33 mouse cellular contexts compared by ENCODE assay signal in the genomic region with DNA sequence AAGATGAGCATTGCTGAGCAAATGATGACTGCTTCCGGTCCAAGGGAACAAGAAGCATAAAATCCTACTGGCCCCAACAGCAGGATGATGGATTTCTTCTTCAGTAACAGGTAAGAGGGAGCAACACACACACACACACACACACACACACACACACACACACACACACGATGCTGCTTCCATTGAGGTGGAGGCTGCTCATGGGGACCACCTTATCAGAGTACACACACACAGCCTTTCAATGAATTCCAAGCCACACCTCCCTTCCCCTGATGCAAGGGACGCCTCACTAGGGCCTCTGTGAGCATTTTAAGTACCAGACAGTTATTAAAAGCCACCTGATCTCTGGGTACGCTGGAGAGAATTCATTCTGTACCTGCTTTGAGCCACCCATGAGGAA. TPM values are rescaled to one million over a fixed set of nuclear protein-coding genes. Genes with fewer than 3 reads are reported as not detected.
DNase-seq lines count a peak whose midpoint lies in the region; ATAC-seq and TF ChIP-seq lines count a peak whose summit lies in the region.
"Had no signal": no experiment of that assay in that cellular context is flagged by ENCODE, and none has a peak within 500 bp of the region (broad histone marks: within the 10 kb centered on the region; RNA-seq: fewer than 3 reads in every experiment).

No protein-coding gene starts in this region.

- WGBS in heart, embryonic 14.5 days: 49% methylated on average over 4 of the region's 4 CpGs
- 30% methylated on average over 4 of the region's 4 CpGs for WGBS in liver, embryonic 14.5 days (ENCODE audit: insufficient replicate concordance)

- ATAC-seq in heart, embryonic 14.5 days (ENCODE audit: insufficient number of reproducible peaks, insufficient read depth, low FRiP score, low read depth): no peak
- ATAC-seq in liver, embryonic 14.5 days (ENCODE audit: insufficient read depth): peak; percentile 82
- ATAC-seq: CD4-positive, CD25-positive, alpha-beta regulatory T cell, adult 4 months; intestine, embryonic 16.5 days; lung, postnatal 0 days; midbrain, embryonic 13.5 days had no signal

- no peak overlapping the region for H3K4me2 ChIP-seq in heart, embryonic 14.5 days (ENCODE audit: low read length)
- peak overlapping the region; percentile 31; the same call in 1 of the 2 replicates for H3K4me2 ChIP-seq in liver, embryonic 14.5 days (ENCODE audit: low read depth)
- H3K4me2 ChIP-seq: embryonic facial prominence, embryonic 12.5 days; heart, embryonic 11.5 days; hindbrain, embryonic 12.5 days; limb, embryonic 12.5 days; midbrain, embryonic 13.5 days; neural tube, embryonic 15.5 days had no signal

- no peak overlapping the region for H3K9ac ChIP-seq in heart, embryonic 14.5 days (ENCODE audit: low read length)
- peak overlapping the region; percentile 45 for H3K9ac ChIP-seq in liver, embryonic 14.5 days (replicated peaks)
- H3K9ac ChIP-seq: embryonic facial prominence, embryonic 12.5 days; hindbrain, embryonic 12.5 days; limb, embryonic 12.5 days; midbrain, embryonic 13.5 days; neural tube, embryonic 15.5 days had no signal

- DNase-seq in heart, postnatal 25 days (ENCODE audit: low spot score): no peak
- DNase-seq in c-Kit-positive CD71-positive TER-119-positive erythroid progenitor cells, embryonic 14.5 days (ENCODE audit: low spot score): peak; percentile 34
- DNase-seq in liver, embryonic 14.5 days (ENCODE audit: low read depth in 3 of 3, low spot score in 3 of 3): peak; percentile 18 to 40 (median 26)
- no peak for DNase-seq in left cerebral cortex, postnatal 25 days (ENCODE audit: low spot score in 2 of 2)
- no peak for DNase-seq in adrenal gland, adult 2 months
- DNase-seq in right cerebral cortex, postnatal 14 days: no peak
- DNase-seq: adrenal gland, postnatal 25 days; cerebellum, adult 8-10 months; cerebellum, postnatal 36 days; gastrocnemius, postnatal 10 days; heart, postnatal 36 days; kidney, adult 8-10 months; kidney, postnatal 10 days; layer of hippocampus, adult 9-11 months; lung, adult 18-20 months; lung, postnatal 4 days; retina, postnatal 1 day; right cerebral cortex, postnatal 25 days; spleen, adult 18-20 months; thymus, adult 2 months; thymus, postnatal 36 days had no signal

- H3K27ac ChIP-seq in heart, embryonic 14.5 days (replicated peaks in 1 of 2; ENCODE audit: control insufficient read depth in 1 of 2, insufficient read depth in 1 of 2, low read depth in 2 of 2, low read length in 2 of 2): peak overlapping the region; percentile 14 to 43; a peak in 1 of 4 replicates
- H3K27ac ChIP-seq in brown adipose tissue, adult 24 weeks (replicated peaks; ENCODE audit: low read depth, low read length): peak overlapping the region; percentile 53
- peak overlapping the region; percentile 39 for H3K27ac ChIP-seq in liver, embryonic 14.5 days
- H3K27ac ChIP-seq: embryonic facial prominence, embryonic 12.5 days; hindbrain, embryonic 12.5 days; limb, embryonic 12.5 days; midbrain, embryonic 13.5 days; neural tube, embryonic 15.5 days had no signal

- H3K4me1 ChIP-seq in heart, embryonic 14.5 days (ENCODE audit: control insufficient read depth in 2 of 2, insufficient read depth in 2 of 2, low read length in 2 of 2): peaks cover 57 to 66% of the 10 kb centered on the region in 2 experiments
- H3K4me1 ChIP-seq in brown adipose tissue, adult 24 weeks (ENCODE audit: control insufficient read depth, insufficient read depth, insufficient read length, low read length): peaks cover 31% of the 10 kb centered on the region
- H3K4me1 ChIP-seq in liver, embryonic 14.5 days (replicated peaks; ENCODE audit: control insufficient read depth in 2 of 2, insufficient read depth in 2 of 2, low read length in 1 of 2): peaks cover 9% of the 10 kb centered on the region in 2 experiments
- H3K4me1 ChIP-seq: megakaryocyte, embryonic 14.5 days had no signal

- no peaks in the 10 kb centered on the region for H3K9me3 ChIP-seq in heart, embryonic 14.5 days (ENCODE audit: control insufficient read depth, low read length)
- no peaks in the 10 kb centered on the region for H3K9me3 ChIP-seq in liver, embryonic 14.5 days (ENCODE audit: control insufficient read depth, low read length)
- H3K9me3 ChIP-seq: embryonic facial prominence, embryonic 12.5 days; hindbrain, embryonic 12.5 days; limb, embryonic 12.5 days; megakaryocyte, embryonic 14.5 days; midbrain, embryonic 13.5 days; neural tube, embryonic 15.5 days had no signal

- no peak overlapping the region for H3K4me3 ChIP-seq in heart, embryonic 14.5 days (ENCODE audit: control insufficient read depth in 1 of 2, insufficient read depth in 1 of 2, low read depth in 1 of 2, low read length in 2 of 2)
- H3K4me3 ChIP-seq in brown adipose tissue, adult 24 weeks (ENCODE audit: insufficient read depth, low read depth, low read length): no peak overlapping the region
- H3K4me3 ChIP-seq in liver, embryonic 14.5 days (ENCODE audit: insufficient read depth in 1 of 2, low read depth in 2 of 2, low read length in 2 of 2): no peak overlapping the region
- H3K4me3 ChIP-seq: embryonic facial prominence, embryonic 12.5 days; hindbrain, embryonic 12.5 days; limb, embryonic 12.5 days; megakaryocyte, embryonic 14.5 days; midbrain, embryonic 13.5 days; neural tube, embryonic 15.5 days had no signal

- no peaks in the 10 kb centered on the region for H3K27me3 ChIP-seq in heart, embryonic 14.5 days (ENCODE audit: control insufficient read depth, insufficient read depth, low read length)
- no peaks in the 10 kb centered on the region for H3K27me3 ChIP-seq in liver, embryonic 14.5 days (ENCODE audit: control insufficient read depth, insufficient read depth, low read length)
- H3K27me3 ChIP-seq: limb, embryonic 12.5 days had no signal

- intact Hi-C loops in heart, postnatal 25 days (cut with DNase I): no loop called here
- intact Hi-C loops in left cerebral cortex, postnatal 25 days (cut with DNase I): no loop called here

- 0 out of 2 replicates have a peak, but pooled peaks have one; percentile 21 for TF ChIP-seq EP300 in liver, embryonic 14.5 days (IDR thresholded peaks at IDR 0.05; ENCODE audit: low read depth)

- H3K36me3 ChIP-seq in heart, embryonic 14.5 days (ENCODE audit: control insufficient read depth, insufficient read depth, low read length): no peaks in the 10 kb centered on the region
- no peaks in the 10 kb centered on the region for H3K36me3 ChIP-seq in liver, embryonic 14.5 days (replicated peaks; ENCODE audit: control insufficient read depth, insufficient read depth, low read depth)
- H3K36me3 ChIP-seq: embryonic facial prominence, embryonic 12.5 days; hindbrain, embryonic 12.5 days; midbrain, embryonic 13.5 days; neural tube, embryonic 15.5 days had no signal

- no peak for TF ChIP-seq CTCF in liver, embryonic 14.5 days (IDR thresholded peaks at IDR 0.05; ENCODE audit: low read depth)

RNA-seq across cellular contexts. Expression of a gene that starts 39.9 kb away (rescaled TPM):
- polyA plus RNA-seq in heart, embryonic 14.5 days (2014; fragmentation: Nextera tagmentation; extraction: Ambion mirVana): 18.1 and 19.5 TPM in 2 replicates
- 10 to 100 TPM; 12.9 to 13.4 TPM for total RNA-seq in heart, postnatal 25 days (2021)
- 10.2 and 10.5 TPM in 2 replicates for polyA plus RNA-seq in brown adipose tissue, adult 24 weeks (2012; ENCODE audit: insufficient read depth, insufficient read length, missing spikeins)
- 0.69 and 0.70 TPM in 2 replicates for polyA plus RNA-seq in liver, embryonic 14.5 days (2012; rRNA removed)
- 0.86 and 1.6 TPM in 2 replicates for polyA plus RNA-seq in liver, embryonic 14.5 days (2014; fragmentation: Nextera tagmentation; extraction: Ambion mirVana)
- total RNA-seq in left cerebral cortex, postnatal 25 days (2021): 1 to 10 TPM; 6.5 to 7.7 TPM
- total RNA-seq in adrenal gland, adult 2 months (2021): 10 to 100 TPM in 1 of 2 experiments, 1 to 10 TPM in 1; 5.4 to 10.6 TPM
- polyA plus RNA-seq in adrenal gland, adult 2 months (2012; rRNA removed): 5.6 and 7.2 TPM in 2 replicates

Comparison
In these comparisons a context has a peak if more than half of its experiments do, and no peak if none do; other contexts are left out.
1. DNase-seq: peak in c-Kit-positive CD71-positive TER-119-positive erythroid progenitor cells, embryonic 14.5 days (single experiment) and liver, embryonic 14.5 days (3 of 3); none in heart, postnatal 25 days (single experiment), left cerebral cortex, postnatal 25 days (0 of 2), adrenal gland, adult 2 months (single experiment) and right cerebral cortex, postnatal 14 days (single experiment).
2. Peak in every context shown above with its lines, with median percentiles within 50 percentile points of each other: H3K27ac ChIP-seq.